Mouse (Mus musculus) heart, adult 8-10 months (tissue): ENCODE measurements around the gene Itpkc. TPM values are rescaled to one million over a fixed set of nuclear protein-coding genes. Genes with fewer than 3 reads are reported as not detected.

Source experiments
- DNase-seq: peaks from one replicate; pipeline ENCODE4 v3.0.0; 2022; ENCODE audit warnings: low spot score
- total RNA-seq, 4 experiments: library from RNA; stranded (reverse); gene quantifications; 2 replicates each; pipeline ENCODE4 v1.2.4; 2022

Gene Itpkc
- total RNA-seq, 4 experiments from 2014 or later, result 4.6 to 6.2 (median 4.8) TPM

- DNase-seq, result no peak
These were observed 9.1 kb upstream of the Itpkc start for GRCm38 (mm10) chr7:27237527-27237926.

DNA sequence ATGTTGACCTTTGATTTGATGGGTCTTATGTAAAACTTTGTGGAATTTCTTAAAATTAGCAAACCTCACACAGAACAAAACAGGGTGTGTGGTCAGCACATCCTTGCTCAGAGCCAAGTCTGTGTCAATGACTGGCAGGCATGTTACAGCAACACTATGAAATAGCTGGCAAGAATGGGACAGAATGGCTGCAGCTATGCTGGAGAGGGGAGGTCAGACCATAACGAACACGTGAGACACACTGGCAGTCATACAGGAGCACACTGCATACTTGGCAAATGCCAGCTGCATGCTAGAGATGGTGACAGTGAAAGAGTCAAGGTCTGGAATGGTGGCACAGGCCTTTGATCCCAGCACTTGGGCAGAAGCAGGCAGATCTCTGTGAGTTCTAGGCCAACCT is 7.3 kb upstream of the Itpkc start:
- DNase-seq, result no peak

GRCm38 (mm10) chr7:27233300-27233699 is 4.8 kb upstream of the Itpkc start:
- DNase-seq, result no peak

- peak; percentile 95 for DNase-seq
These were observed 4.4 kb upstream of the Itpkc start, which contains the start of gene Coq8b for GRCm38 (mm10) chr7:27232781-27233281. Coq8b (plus strand) TSS chr7:27233023.

DNA sequence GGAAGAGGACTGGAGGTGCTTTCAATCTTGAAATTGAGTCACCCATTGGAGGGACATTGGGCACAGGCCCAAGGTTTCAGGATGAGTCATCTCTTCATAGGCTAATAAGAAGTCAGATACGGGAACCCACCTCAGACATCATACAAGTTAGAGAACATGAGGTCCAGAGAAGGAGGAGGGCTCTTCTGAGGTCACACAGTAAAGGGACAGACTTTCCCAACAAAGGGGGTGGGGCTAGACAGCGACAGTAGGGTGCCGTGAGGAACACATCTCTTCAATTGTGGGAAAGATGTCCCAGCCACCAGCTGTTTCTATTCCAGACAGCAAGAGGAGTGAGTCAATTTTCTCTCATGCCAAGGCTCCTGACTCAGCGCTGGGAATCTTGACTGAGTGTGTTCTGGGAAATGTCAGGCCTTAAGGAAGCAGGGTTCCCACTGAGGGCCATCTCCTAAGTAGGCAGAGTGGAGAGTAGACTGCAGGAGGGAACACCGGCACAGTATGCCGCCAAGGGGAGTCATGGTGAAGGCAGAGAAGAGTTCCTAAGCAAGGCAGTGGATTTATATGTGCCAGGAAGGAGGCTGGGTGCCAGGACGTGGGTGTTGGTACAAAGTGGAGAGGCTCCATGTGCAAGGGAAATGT is 3.4 kb upstream of the Itpkc start:
- peak; percentile 60 for DNase-seq

GRCm38 (mm10) chr7:27230781-27231180 is 2.3 kb upstream of the Itpkc start:
- DNase-seq, result no peak

DNA sequence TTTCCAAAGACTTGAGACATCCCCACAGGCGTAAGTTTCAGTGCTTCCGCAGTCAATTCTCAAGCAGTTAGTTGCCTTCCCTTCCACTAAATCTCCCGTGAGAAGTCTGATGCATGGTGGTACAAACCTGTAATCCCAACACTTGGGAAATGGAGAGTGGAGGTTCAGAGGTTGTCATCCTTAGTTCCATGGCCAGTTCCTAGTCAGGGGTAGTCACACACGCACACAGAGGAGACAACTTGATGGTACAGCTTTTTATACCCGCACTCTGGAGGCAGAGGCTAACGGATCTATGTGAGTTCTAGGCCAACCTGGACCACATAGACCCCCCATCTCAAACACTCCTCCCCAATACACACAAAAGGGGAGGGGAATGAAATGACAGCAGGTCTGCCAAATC is 404 bp upstream of the Itpkc start:
- no peak for DNase-seq

DNA sequence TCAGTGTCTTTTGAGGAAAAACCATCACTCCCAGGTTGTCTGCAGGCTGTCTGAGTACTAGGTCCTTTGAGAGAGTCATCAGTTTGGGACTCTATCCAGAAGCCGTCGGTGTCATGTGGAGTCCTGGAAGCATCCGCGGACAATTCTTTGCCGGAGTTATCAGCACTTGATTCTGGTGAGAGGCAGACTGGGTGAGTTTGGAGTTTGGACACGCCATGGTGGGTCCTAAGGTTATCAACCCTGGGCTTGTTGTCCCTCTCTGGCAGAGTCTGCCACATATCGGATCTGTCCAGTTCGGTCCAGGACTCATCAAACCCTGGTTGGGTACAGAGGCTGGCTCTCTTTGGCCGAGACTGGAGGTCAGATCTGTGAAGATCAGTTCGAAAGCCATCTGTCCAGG is 785 bp downstream of the Itpkc start:
- DNase-seq, result no peak

DNA sequence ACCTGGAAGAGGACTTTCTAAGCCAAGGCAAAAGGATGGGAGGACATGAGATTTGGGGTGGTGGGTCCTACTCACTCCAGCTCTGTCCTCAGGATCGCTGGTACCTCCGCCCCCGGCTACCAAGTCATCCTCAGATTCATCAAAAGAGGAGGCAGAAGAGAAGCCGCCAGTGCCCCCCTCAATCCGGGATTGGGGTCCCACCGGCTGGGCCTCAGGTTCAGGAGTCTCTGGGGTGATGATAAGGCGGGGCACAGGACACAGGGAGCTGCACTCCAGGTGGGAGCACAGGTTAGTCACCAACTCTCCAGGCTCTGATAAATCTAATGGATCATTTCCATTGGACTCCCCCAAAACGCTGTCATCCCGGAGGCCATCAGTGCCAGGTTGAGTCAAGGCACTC is 1.2 kb downstream of the Itpkc start:
- no peak for DNase-seq

DNA sequence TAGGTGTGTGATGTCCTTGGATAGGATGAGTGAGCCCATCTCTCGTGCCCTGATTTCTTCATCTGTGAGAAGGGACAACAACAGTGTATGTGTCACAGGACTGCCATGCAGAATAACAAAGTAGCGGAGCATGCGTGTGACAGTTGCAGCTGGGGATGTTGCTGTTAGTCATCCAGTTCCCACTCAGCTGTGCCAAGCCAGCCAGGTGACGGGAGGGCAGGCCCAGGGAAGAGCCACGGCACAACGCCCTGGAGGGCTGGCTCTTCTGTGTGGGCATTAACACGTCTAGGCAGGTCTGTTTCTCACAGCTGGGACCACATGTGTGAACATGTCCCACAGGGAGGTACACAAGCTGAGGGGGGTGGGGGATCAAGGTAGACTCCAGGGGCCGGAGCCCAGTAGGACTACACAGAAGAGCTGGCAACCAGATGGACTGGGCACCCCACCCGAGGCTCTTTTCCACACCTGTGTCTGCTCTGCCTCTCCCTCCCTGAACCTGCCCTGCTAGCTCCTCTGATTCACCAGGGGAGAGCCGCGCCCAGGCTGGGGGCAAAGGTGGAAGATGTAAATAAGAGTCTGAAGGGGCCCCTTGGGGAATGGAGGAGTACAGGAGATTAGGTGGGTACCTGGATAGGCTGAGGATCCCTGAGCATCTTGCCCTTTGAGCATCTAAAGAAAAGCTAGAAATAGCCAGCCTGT is 3.4 kb downstream of the Itpkc start:
- DNase-seq, result peak; percentile 35

DNA sequence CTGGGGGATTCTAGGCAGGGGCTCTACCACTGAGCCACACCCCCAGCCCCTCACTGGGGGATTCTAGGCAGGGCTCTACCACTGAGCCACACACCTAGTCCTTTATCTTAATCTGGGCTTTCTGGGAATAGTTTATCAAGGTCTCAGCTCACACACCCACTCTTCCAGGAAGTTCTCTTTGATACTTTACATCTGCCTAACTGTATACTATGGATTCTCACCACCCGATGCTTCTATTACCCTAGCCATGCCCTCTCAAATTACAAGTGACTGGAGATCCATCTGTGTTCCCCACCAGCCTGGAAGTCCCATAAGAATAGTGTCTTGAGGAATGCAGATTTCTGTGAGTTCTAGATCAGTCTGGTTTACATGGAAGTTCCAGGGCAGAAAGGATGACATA is 5.9 kb downstream of the Itpkc start:
- DNase-seq, result no peak

DNA sequence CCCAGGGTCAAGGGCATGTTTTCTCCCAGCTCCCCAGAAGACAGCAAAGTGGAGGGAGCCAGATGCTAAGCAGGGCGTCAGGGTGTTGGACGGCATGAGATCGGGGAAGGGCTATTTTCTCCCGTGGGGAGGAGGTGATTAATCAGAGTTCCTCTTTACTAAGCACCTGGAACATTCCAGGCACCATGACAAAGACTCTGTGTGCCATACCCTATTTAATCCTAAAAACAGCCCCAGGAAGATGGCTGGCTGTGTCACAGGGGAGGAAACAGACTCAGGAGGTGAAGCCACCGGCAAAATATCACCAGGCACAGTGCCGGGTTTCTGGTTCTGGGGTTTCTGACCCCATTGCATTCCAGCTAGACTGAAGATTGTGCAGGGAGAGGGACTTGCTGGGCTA is 6.5 kb downstream of the Itpkc start:
- DNase-seq, result no peak

GRCm38 (mm10) chr7:27219937-27220336 is 8.5 kb downstream of the Itpkc start:
- no peak for DNase-seq

DNA sequence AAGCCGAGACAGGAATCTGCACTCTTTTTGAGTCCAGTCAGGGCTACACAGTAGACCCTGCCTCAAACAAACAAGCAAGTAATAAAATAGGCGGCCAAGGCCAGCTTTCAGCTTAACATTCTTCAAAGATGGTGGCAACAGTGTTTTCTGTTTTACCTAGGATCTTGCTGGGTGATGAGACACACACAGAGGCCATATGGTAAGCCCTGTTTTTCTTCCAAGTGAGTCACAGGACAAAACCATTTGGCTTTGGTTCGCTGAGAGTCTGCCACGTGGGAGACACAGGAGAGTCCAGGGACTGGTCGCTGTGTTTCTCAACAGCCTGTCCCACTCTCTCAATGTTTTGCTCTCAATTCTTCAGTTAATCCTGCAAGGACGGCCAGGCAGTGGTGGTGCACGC is 9.9 kb downstream of the Itpkc start:
- no peak for DNase-seq

DNA sequence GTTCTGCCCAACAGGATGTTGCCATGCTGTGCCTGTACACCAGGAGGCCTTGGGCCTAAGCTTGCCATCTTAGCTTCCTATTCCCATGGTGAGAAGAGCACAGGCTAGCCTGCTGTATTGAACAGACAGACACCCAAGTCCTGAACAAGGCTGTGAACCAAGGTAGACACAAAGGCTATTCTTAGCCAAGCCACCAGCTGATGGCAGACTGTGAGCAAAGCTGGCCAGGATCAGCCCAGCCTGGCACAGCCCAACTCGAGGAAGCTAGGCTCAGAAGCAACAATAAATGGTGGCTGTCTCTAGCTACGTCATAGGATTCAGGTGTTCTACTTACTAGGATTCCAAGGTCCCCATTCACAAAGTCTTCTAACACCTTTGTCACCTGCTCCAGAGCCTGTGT is 15.8 kb downstream of the Itpkc start:
- DNase-seq, result no peak

- no peak for DNase-seq
These were observed 24.6 kb downstream of the Itpkc start for GRCm38 (mm10) chr7:27203730-27204449.

- DNase-seq, result no peak
These were observed 29.7 kb downstream of the Itpkc start for GRCm38 (mm10) chr7:27198779-27199178.

GRCm38 (mm10) chr7:27198355-27198754 is 30.1 kb downstream of the Itpkc start:
- DNase-seq, result no peak

DNA sequence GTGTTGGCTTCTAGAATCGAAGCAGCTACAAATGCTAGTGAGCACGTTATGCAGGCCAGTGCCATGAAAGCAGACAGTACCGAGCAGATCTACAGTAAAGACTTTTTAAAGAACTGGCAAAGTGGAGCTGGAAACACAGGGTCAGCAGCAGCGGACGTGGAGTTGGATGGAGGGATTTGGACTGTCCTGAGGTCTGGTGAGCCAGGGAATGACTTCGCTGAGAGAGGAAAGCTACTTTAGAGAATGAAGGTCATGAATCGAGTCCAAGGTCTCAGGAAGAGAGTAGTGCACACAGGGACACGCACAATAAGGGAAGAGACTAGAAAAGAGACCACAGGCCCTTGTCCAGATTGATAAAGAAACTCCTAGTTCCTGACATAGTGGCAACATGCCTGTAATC is 30.8 kb downstream of the Itpkc start:
- no peak for DNase-seq

DNA sequence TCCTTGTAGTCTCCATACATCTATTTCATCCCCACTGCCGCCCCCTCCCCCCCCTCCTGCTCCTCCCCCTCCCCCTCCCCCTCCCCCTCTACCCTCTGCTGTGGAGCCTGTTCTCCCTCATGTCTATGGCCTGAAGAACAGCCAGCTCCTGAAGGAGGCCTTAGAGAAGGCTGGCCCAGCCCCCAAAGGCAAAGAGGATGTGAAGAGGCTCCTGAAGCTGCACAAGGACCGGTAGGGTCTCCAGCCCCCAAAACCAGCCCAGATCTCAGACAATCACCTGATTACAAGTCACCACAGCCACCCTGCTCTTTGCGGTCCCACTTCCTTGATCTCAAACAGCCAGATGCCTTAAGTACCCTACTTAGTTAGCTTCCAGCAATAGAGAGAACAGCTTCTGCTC is 31.3 kb downstream of the Itpkc start:
- DNase-seq, result no peak

GRCm38 (mm10) chr7:27195681-27196611 is 32.5 kb downstream of the Itpkc start, which contains the start of the genes BC024978 and Snrpa:
BC024978 (plus strand) TSS chr7:27195781.
Snrpa (minus strand) TSS chr7:27196271.
- DNase-seq, result peak; percentile 99
